Mouse (Mus musculus) CD4-positive, CD25-positive, alpha-beta regulatory T cell, adult 2 months (primary cell): ENCODE results near the gene Trappc4.
A peak's percentile ranks its signal among the peaks of the same experiment; 100 is the strongest.

Source experiments
- DNase-seq: peaks from one replicate; pipeline ENCODE4 v3.0.0-alpha.2; 2012; ENCODE audit warnings: low read depth, low spot score

Gene Trappc4

DNA sequence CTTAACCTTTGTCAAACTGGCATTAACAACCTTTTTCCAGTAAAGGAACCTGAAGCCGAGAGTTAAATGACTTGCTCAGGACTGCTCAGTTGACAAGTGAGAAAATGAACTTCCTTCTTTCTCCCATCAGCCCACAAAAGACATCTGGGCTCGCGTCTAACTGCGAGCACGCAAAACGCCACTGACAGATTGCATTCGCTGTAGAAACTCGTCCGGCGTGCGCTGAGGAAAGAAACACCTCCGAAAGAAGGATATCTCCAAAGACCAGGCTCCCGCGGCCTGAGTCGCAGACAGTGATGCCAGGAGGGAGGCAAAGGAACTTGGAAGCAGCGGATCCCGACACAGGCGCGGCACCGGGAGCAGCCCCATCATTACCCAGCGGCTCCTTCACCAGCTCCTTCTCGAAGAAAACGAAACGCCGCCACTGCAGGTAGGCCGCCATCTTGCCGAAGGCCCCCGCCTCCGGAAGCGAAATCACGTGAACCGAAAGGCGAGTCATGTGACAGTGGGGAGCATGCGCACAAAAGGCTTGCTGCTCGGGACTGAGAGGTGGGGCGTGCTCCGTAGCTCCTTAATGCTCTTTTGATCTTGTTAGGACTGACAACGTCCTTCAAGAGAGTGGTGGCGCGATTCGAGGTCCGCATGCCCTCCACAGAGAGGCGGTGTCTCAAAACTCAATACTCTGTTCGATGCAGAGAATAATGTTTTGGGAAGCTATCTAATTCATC is 46.0 kb downstream of the Trappc4 start, which contains the start of gene Vps11:
Gene Vps11 (minus strand): TSS at position 481 of the 728 bp plus-strand sequence.
- peak; percentile 99 for DNase-seq

GRCm38 (mm10) chr9:44357207-44357606 is 50.2 kb downstream of the Trappc4 start:
- DNase-seq: peak; percentile 75
